Mouse (Mus musculus): ENCODE data around the gene Ncoa6. TPM values are rescaled to one million over a fixed set of nuclear protein-coding genes. Genes with fewer than 3 reads are reported as not detected.

The Ncoa6 gene
- polyA plus RNA-seq, 1 experiment from 2014 or later = 30.0 TPM

GRCm38 (mm10) chr2:155505811-155506210 is 32.1 kb upstream of the Ncoa6 start:
- Histone ChIP-seq H3K9me3 (ENCODE audit: control insufficient read depth, low read length) (no peaks in the 10 kb centered on the region), H3K36me3 (ENCODE audit: control insufficient read depth, insufficient read depth, low read length) (no peaks in the 10 kb centered on the region), H3K4me2 (replicated peaks; ENCODE audit: low read depth, low read length) (no peak overlapping the region), H3K4me1 (ENCODE audit: control insufficient read depth, insufficient read depth, low read length) (no peaks in the 10 kb centered on the region), H3K27me3 (ENCODE audit: control insufficient read depth, insufficient read depth, low read length) (no peaks in the 10 kb centered on the region), H3K9ac (ENCODE audit: low read depth, low read length) (no peak overlapping the region), H3K4me3 (ENCODE audit: low read length) (no peak overlapping the region), H3K27ac (ENCODE audit: low read depth, low read length) (no peak overlapping the region)
- WGBS = 92% methylated on average over 9 of the region's 9 CpGs
- ATAC-seq (ENCODE audit: low FRiP score, low TSS enrichment) = no peak

- Histone ChIP-seq H3K4me2 (replicated peaks; ENCODE audit: low read depth, low read length) (no peak overlapping the region), H3K27me3 (ENCODE audit: control insufficient read depth, insufficient read depth, low read length) (no peaks in the 10 kb centered on the region), H3K36me3 (ENCODE audit: control insufficient read depth, insufficient read depth, low read length) (no peaks in the 10 kb centered on the region), H3K4me3 (ENCODE audit: low read length) (no peak overlapping the region), H3K27ac (ENCODE audit: low read depth, low read length) (no peak overlapping the region), H3K4me1 (ENCODE audit: control insufficient read depth, insufficient read depth, low read length) (no peaks in the 10 kb centered on the region), H3K9ac (ENCODE audit: low read depth, low read length) (no peak overlapping the region), H3K9me3 (ENCODE audit: control insufficient read depth, low read length) (no peaks in the 10 kb centered on the region)
- ATAC-seq (ENCODE audit: low FRiP score, low TSS enrichment) = no peak
- WGBS = 64% methylated on average over 13 of the region's 13 CpGs
Measured at GRCm38 (mm10) chr2:155504440-155505355, 31.0 kb upstream of the Ncoa6 start.

GRCm38 (mm10) chr2:155502596-155502995 is 28.9 kb upstream of the Ncoa6 start:
- Histone ChIP-seq H3K9ac (ENCODE audit: low read depth, low read length) (no peak overlapping the region), H3K27ac (ENCODE audit: low read depth, low read length) (no peak overlapping the region), H3K4me3 (ENCODE audit: low read length) (no peak overlapping the region), H3K27me3 (ENCODE audit: control insufficient read depth, insufficient read depth, low read length) (no peaks in the 10 kb centered on the region), H3K36me3 (ENCODE audit: control insufficient read depth, insufficient read depth, low read length) (no peaks in the 10 kb centered on the region), H3K4me2 (replicated peaks; ENCODE audit: low read depth, low read length) (no peak overlapping the region), H3K4me1 (ENCODE audit: control insufficient read depth, insufficient read depth, low read length) (no peaks in the 10 kb centered on the region), H3K9me3 (ENCODE audit: control insufficient read depth, low read length) (no peaks in the 10 kb centered on the region)
- WGBS = 71% methylated on average over 7 of the region's 7 CpGs
- ATAC-seq (ENCODE audit: low FRiP score, low TSS enrichment) = no peak

- no peaks in the 10 kb centered on the region for H3K27me3 ChIP-seq (ENCODE audit: control insufficient read depth, insufficient read depth, low read length)
- H3K4me2 ChIP-seq (replicated peaks; ENCODE audit: low read depth, low read length) = no peak overlapping the region
- H3K9ac ChIP-seq (ENCODE audit: low read depth, low read length) = no peak overlapping the region
- 91% methylated on average over 6 of the region's 6 CpGs for WGBS
- no peaks in the 10 kb centered on the region for H3K4me1 ChIP-seq (ENCODE audit: control insufficient read depth, insufficient read depth, low read length)
- no peak overlapping the region for H3K4me3 ChIP-seq (ENCODE audit: low read length)
- no peak for ATAC-seq (ENCODE audit: low FRiP score, low TSS enrichment)
- H3K36me3 ChIP-seq (ENCODE audit: control insufficient read depth, insufficient read depth, low read length) = no peaks in the 10 kb centered on the region
- H3K27ac ChIP-seq (ENCODE audit: low read depth, low read length) = no peak overlapping the region
- no peaks in the 10 kb centered on the region for H3K9me3 ChIP-seq (ENCODE audit: control insufficient read depth, low read length)
Measured at GRCm38 (mm10) chr2:155490998-155491397, 17.3 kb upstream of the Ncoa6 start.

GRCm38 (mm10) chr2:155482021-155482420 is 8.3 kb upstream of the Ncoa6 start:
- Histone ChIP-seq H3K4me1 (ENCODE audit: control insufficient read depth, insufficient read depth, low read length) (no peaks in the 10 kb centered on the region), H3K36me3 (ENCODE audit: control insufficient read depth, insufficient read depth, low read length) (no peaks in the 10 kb centered on the region), H3K9me3 (ENCODE audit: control insufficient read depth, low read length) (no peaks in the 10 kb centered on the region), H3K4me3 (ENCODE audit: low read length) (no peak overlapping the region), H3K27me3 (ENCODE audit: control insufficient read depth, insufficient read depth, low read length) (no peaks in the 10 kb centered on the region), H3K27ac (ENCODE audit: low read depth, low read length) (no peak overlapping the region), H3K9ac (ENCODE audit: low read depth, low read length) (no peak overlapping the region), H3K4me2 (replicated peaks; ENCODE audit: low read depth, low read length) (no peak overlapping the region)
- WGBS = 43% methylated on average over 3 of the region's 3 CpGs
- no peak for ATAC-seq (ENCODE audit: low FRiP score, low TSS enrichment)

- H3K4me3 ChIP-seq (ENCODE audit: low read length) = peak overlapping the region; percentile 74
- peak; percentile 67 for ATAC-seq (ENCODE audit: low FRiP score, low TSS enrichment)
Measured at GRCm38 (mm10) chr2:155472671-155473569, 774 bp downstream of the Ncoa6 start.

GRCm38 (mm10) chr2:155466861-155467260 is 6.8 kb downstream of the Ncoa6 start:
- H3K36me3 ChIP-seq (ENCODE audit: control insufficient read depth, insufficient read depth, low read length) = no peaks in the 10 kb centered on the region
- no peak overlapping the region for H3K9ac ChIP-seq (ENCODE audit: low read depth, low read length)
- H3K4me1 ChIP-seq (ENCODE audit: control insufficient read depth, insufficient read depth, low read length) = no peaks in the 10 kb centered on the region; the same call in 1 of the 2 replicates
- no peak overlapping the region for H3K27ac ChIP-seq (ENCODE audit: low read depth, low read length)
- H3K9me3 ChIP-seq (ENCODE audit: control insufficient read depth, low read length) = no peaks in the 10 kb centered on the region
- H3K4me3 ChIP-seq (ENCODE audit: low read length) = no peak overlapping the region
- no peak for ATAC-seq (ENCODE audit: low FRiP score, low TSS enrichment)
- 93% methylated on average over 1 of the region's 1 CpGs for WGBS
- H3K27me3 ChIP-seq (ENCODE audit: control insufficient read depth, insufficient read depth, low read length) = no peaks in the 10 kb centered on the region
- no peak overlapping the region for H3K4me2 ChIP-seq (replicated peaks; ENCODE audit: low read depth, low read length)

More at GRCm38 (mm10) chr2:155472671-155473569, 774 bp downstream of the Ncoa6 start:
- no peaks in the 10 kb centered on the region for H3K36me3 ChIP-seq (ENCODE audit: control insufficient read depth, insufficient read depth, low read length)
- peak overlapping the region; percentile 78 for H3K4me2 ChIP-seq (replicated peaks; ENCODE audit: low read depth, low read length)
- WGBS = under 1% methylated on average over 56 of the region's 71 CpGs
- peak overlapping the region; percentile 83 for H3K27ac ChIP-seq (ENCODE audit: low read depth, low read length)
- no peaks in the 10 kb centered on the region for H3K27me3 ChIP-seq (ENCODE audit: control insufficient read depth, insufficient read depth, low read length)
- H3K9ac ChIP-seq (ENCODE audit: low read depth, low read length) = peak overlapping the region; percentile 99
- peaks cover 5% of the 10 kb centered on the region; the same call in 1 of the 2 replicates for H3K4me1 ChIP-seq (ENCODE audit: control insufficient read depth, insufficient read depth, low read length)
- H3K9me3 ChIP-seq (ENCODE audit: control insufficient read depth, low read length) = no peaks in the 10 kb centered on the region

GRCm38 (mm10) chr2:155453591-155453990 is 20.1 kb downstream of the Ncoa6 start:
- Histone ChIP-seq H3K27me3 (ENCODE audit: control insufficient read depth, insufficient read depth, low read length) (no peaks in the 10 kb centered on the region), H3K4me3 (ENCODE audit: low read length) (no peak overlapping the region), H3K36me3 (ENCODE audit: control insufficient read depth, insufficient read depth, low read length) (no peaks in the 10 kb centered on the region), H3K4me1 (ENCODE audit: control insufficient read depth, insufficient read depth, low read length) (no peaks in the 10 kb centered on the region), H3K4me2 (replicated peaks; ENCODE audit: low read depth, low read length) (no peak overlapping the region), H3K9me3 (ENCODE audit: control insufficient read depth, low read length) (no peaks in the 10 kb centered on the region), H3K9ac (ENCODE audit: low read depth, low read length) (no peak overlapping the region), H3K27ac (ENCODE audit: low read depth, low read length) (no peak overlapping the region)
- WGBS = 91% methylated on average over 7 of the region's 7 CpGs
- ATAC-seq (ENCODE audit: low FRiP score, low TSS enrichment) = no peak
